Comparison of ENCODE assay signal across 12 mouse cellular contexts in the genomic region with DNA sequence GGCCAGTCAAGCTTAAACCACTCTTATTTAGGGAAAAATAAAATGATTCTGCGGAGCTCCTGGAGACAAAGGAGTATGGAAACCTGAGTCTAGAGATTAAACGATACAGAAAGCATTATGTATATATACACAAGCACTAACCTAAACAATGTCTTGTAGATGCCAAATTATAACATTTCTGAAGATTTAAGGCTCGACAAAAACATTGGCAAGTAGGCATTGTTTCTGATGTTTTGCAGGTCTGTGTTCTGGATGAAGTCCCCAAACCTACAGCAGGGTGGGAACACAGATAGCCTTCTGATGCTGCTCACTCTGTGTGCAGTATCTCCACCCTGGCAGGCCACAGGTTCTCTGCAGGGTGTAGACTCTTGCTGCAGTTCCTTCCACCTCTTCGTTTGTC.
DNase-seq lines count a peak whose midpoint lies in the region; ATAC-seq and TF ChIP-seq lines count a peak whose summit lies in the region.
"Had no signal": no experiment of that assay in that cellular context is flagged by ENCODE, and none has a peak within 500 bp of the region (broad histone marks: within the 10 kb centered on the region; RNA-seq: fewer than 3 reads in every experiment).

No protein-coding gene starts in this region.

- ATAC-seq in lung, embryonic 15.5 days (ENCODE audit: borderline replicate concordance, extremely low read depth, low FRiP score, low TSS enrichment) = no peak
- ATAC-seq in hindbrain, postnatal 0 days = no peak
- 0 out of 2 replicates have a peak, but pooled peaks have one; percentile 10 for ATAC-seq in stomach, embryonic 16.5 days (ENCODE audit: insufficient read depth, low FRiP score)
- ATAC-seq: inflammation-experienced regulatory T-cells, adult 6 months; lung, postnatal 0 days had no signal

- H3K4me2 ChIP-seq in lung, embryonic 15.5 days = 0 out of 2 replicates have a peak overlapping the region, but pooled peaks have one; percentile 49
- H3K4me2 ChIP-seq in hindbrain, postnatal 0 days (ENCODE audit: low read depth, low read length) = peak overlapping the region; percentile 57
- H3K4me2 ChIP-seq in stomach, embryonic 16.5 days (ENCODE audit: low read depth, low read length) = peak overlapping the region; percentile 48; the same call in 1 of the 2 replicates

- DNase-seq in gastrocnemius, adult 2 months = no peak
- DNase-seq in gastrocnemius, postnatal 10 days = no peak
- DNase-seq in lung, postnatal 10 days = no peak
- DNase-seq in hindbrain, postnatal 0 days (ENCODE audit: low spot score) = no peak
- DNase-seq in adrenal gland, postnatal 10 days = no peak
- no peak for DNase-seq in cerebellum, postnatal 10 days
- DNase-seq: heart, adult 11 months had no signal

- H3K9me3 ChIP-seq in lung, embryonic 15.5 days = no peaks in the 10 kb centered on the region
- H3K9me3 ChIP-seq in hindbrain, postnatal 0 days (ENCODE audit: low read length) = no peaks in the 10 kb centered on the region
- no peaks in the 10 kb centered on the region for H3K9me3 ChIP-seq in stomach, embryonic 16.5 days (replicated peaks; ENCODE audit: control insufficient read depth, low read length)
- H3K9me3 ChIP-seq: limb, embryonic 15.5 days had no signal

- peaks cover 13% of the 10 kb centered on the region for H3K4me1 ChIP-seq in lung, embryonic 15.5 days
- H3K4me1 ChIP-seq in hindbrain, postnatal 0 days (ENCODE audit: insufficient read depth, low read length) = no peaks in the 10 kb centered on the region
- H3K4me1 ChIP-seq in stomach, embryonic 16.5 days (ENCODE audit: control insufficient read depth, insufficient read depth, low read length) = peaks cover 8% of the 10 kb centered on the region; the same call in 1 of the 2 replicates

- intact Hi-C loops in gastrocnemius, adult 2 months (cut with DNase I) = no loop called here

- no peak overlapping the region for H3K9ac ChIP-seq in lung, embryonic 15.5 days
- no peak overlapping the region for H3K9ac ChIP-seq in hindbrain, postnatal 0 days (replicated peaks; ENCODE audit: low read length)
- no peak overlapping the region for H3K9ac ChIP-seq in stomach, embryonic 16.5 days (ENCODE audit: low read length)
- H3K9ac ChIP-seq: limb, embryonic 15.5 days had no signal

- H3K27ac ChIP-seq in gastrocnemius, adult 2 months = no peak overlapping the region
- no peak overlapping the region for H3K27ac ChIP-seq in lung, embryonic 15.5 days
- H3K27ac ChIP-seq in hindbrain, postnatal 0 days = peak overlapping the region; percentile 69; the same call in 1 of the 2 replicates
- 0 out of 2 replicates have a peak overlapping the region, but pooled peaks have one; percentile 46 for H3K27ac ChIP-seq in stomach, embryonic 16.5 days (ENCODE audit: low read length)

- H3K4me3 ChIP-seq in gastrocnemius, adult 2 months = peak overlapping the region; percentile 66; the same call in 1 of the 2 replicates
- H3K4me3 ChIP-seq in lung, embryonic 15.5 days = no peak overlapping the region
- no peak overlapping the region for H3K4me3 ChIP-seq in hindbrain, postnatal 0 days (ENCODE audit: low read length)
- H3K4me3 ChIP-seq in stomach, embryonic 16.5 days (replicated peaks; ENCODE audit: low read length) = no peak overlapping the region

- H3K36me3 ChIP-seq in lung, embryonic 15.5 days = no peaks in the 10 kb centered on the region
- H3K36me3 ChIP-seq in hindbrain, postnatal 0 days (ENCODE audit: insufficient read depth, low read length) = no peaks in the 10 kb centered on the region
- no peaks in the 10 kb centered on the region for H3K36me3 ChIP-seq in stomach, embryonic 16.5 days (ENCODE audit: control insufficient read depth, insufficient read depth, low read length)
- H3K36me3 ChIP-seq: limb, embryonic 15.5 days had no signal

- TF ChIP-seq CTCF in gastrocnemius, adult 2 months (IDR thresholded peaks at IDR 0.05) = no peak
- no peak for TF ChIP-seq CTCF in hindbrain, postnatal 0 days (IDR thresholded peaks at IDR 0.05; ENCODE audit: low read depth)

- H3K27me3 ChIP-seq in lung, embryonic 15.5 days = no peaks in the 10 kb centered on the region
- no peaks in the 10 kb centered on the region for H3K27me3 ChIP-seq in hindbrain, postnatal 0 days (ENCODE audit: insufficient read depth, low read length)
- no peaks in the 10 kb centered on the region for H3K27me3 ChIP-seq in stomach, embryonic 16.5 days (ENCODE audit: control insufficient read depth, insufficient read depth, low read length)
- H3K27me3 ChIP-seq: limb, embryonic 15.5 days had no signal

- WGBS in lung, embryonic 15.5 days = 50% methylated on average over 4 of the region's 4 CpGs
- WGBS in hindbrain, postnatal 0 days = 41% methylated on average over 4 of the region's 4 CpGs
- 45% methylated on average over 4 of the region's 4 CpGs for WGBS in stomach, embryonic 16.5 days

Comparison
In these comparisons a context has a peak if more than half of its experiments do, and no peak if none do; other contexts are left out.
1. H3K27ac ChIP-seq: peak in hindbrain, postnatal 0 days (single experiment) and stomach, embryonic 16.5 days (single experiment); none in gastrocnemius, adult 2 months (single experiment) and lung, embryonic 15.5 days (single experiment).
2. Peak in every context shown above with its lines, with median percentiles within 50 percentile points of each other: H3K4me2 ChIP-seq.